Mouse (Mus musculus) kidney, adult 2 months (tissue): ENCODE measurements around the gene Zdhhc1.

Experiments used
- CTCF ChIP-seq: fragments of 200-500 bp; conservative IDR thresholded peaks from 2 replicates; pipeline ENCODE4 v1.5.1; 2011; ENCODE audit warnings: low read depth, mild to moderate bottlenecking, control low read depth, low read length, moderate library complexity, mixed read lengths; ENCODE audit not compliant: insufficient read depth, insufficient read length
- POLR2A ChIP-seq: fragments of 200-500 bp; IDR thresholded peaks from one replicate; pipeline ENCODE4 v1.6.1; 2011; ENCODE audit warnings: low read depth, low read length, control low read depth

GRCm38 (mm10) chr8:105453296-105453695 is 43.4 kb downstream of the Zdhhc1 start:
- TF ChIP-seq CTCF (no peak), POLR2A (no peak)
